Mouse (Mus musculus) kidney, embryonic 14.5 days (tissue): Measurements from ENCODE around the gene Acy3. TPM values are rescaled to one million over a fixed set of nuclear protein-coding genes. Genes with fewer than 3 reads are reported as not detected.

Source experiments
- ATAC-seq: fragments of 200-750 bp; cut with Nextera tagmentation; 2 replicates; pipeline ENCODE4 v1.8.0; 2017; ENCODE audit warnings: moderate number of reproducible peaks, mild to moderate bottlenecking, moderate TSS enrichment, moderate library complexity; ENCODE audit not compliant: low FRiP score, low TSS enrichment
- H3K27ac ChIP-seq: fragments of 300-500 bp; sonication (generic); 2 replicates; pipeline ENCODE4 v1.5.1; 2014; ENCODE audit warnings: low read depth, mild to moderate bottlenecking, low read length, moderate library complexity, mixed read lengths
- H3K27me3 ChIP-seq: fragments of 300-500 bp; sonication (generic); 2 replicates; pipeline ENCODE4 v1.6.1; 2014; ENCODE audit warnings: mild to moderate bottlenecking, low read length; ENCODE audit not compliant: control insufficient read depth, insufficient read depth
- H3K36me3 ChIP-seq: fragments of 300-500 bp; sonication (generic); 2 replicates; pipeline ENCODE4 v1.6.1; 2014; ENCODE audit warnings: low read length, mixed read lengths; ENCODE audit not compliant: control insufficient read depth, insufficient read depth
- H3K4me1 ChIP-seq: fragments of 300-500 bp; sonication (generic); 2 replicates; pipeline ENCODE4 v1.6.1; 2014; ENCODE audit warnings: low read length, mixed read lengths; ENCODE audit not compliant: control insufficient read depth, insufficient read depth
- H3K4me2 ChIP-seq: fragments of 300-500 bp; sonication (generic); replicated peaks from 2 replicates; pipeline ENCODE4 v1.6.1; 2014; ENCODE audit warnings: low read depth, mild to moderate bottlenecking, low read length
- H3K4me3 ChIP-seq: fragments of 300-500 bp; sonication (generic); 2 replicates; pipeline ENCODE4 v1.5.1; 2014; ENCODE audit warnings: mild to moderate bottlenecking, low read length
- H3K9ac ChIP-seq: fragments of 300-500 bp; sonication (generic); 2 replicates; pipeline ENCODE4 v1.6.1; 2014; ENCODE audit warnings: low read depth, mild to moderate bottlenecking, low read length, moderate library complexity
- H3K9me3 ChIP-seq: fragments of 300-500 bp; sonication (generic); 2 replicates; pipeline ENCODE4 v1.6.1; 2016; ENCODE audit warnings: low read length; ENCODE audit not compliant: control insufficient read depth
- WGBS: fragments of 180-500 bp; shearing (Covaris S2); extraction: QIAGEN DNeasy Blood & Tissue Kit; methylation state at CpG from one replicate; pipeline ENCODE4 v1.1.7; 2014; 5-methylcytosine and 5-hydroxymethylcytosine counted together
- polyA plus RNA-seq: library from polyadenylated mRNA; unstranded; fragments of >200 nt; fragmentation: Nextera tagmentation; extraction: Ambion mirVana; gene quantifications from 2 replicates; pipeline ENCODE4 v1.2.1, GENCODE M21; 2014

The Acy3 gene
- polyA plus RNA-seq, 1 experiment from 2014 or later, result 26.3 TPM

GRCm38 (mm10) chr19:3985261-3985681, 1.1 kb upstream of the Acy3 start:
- H3K27ac ChIP-seq, result peak overlapping the region; percentile 85
- no peaks in the 10 kb centered on the region for H3K27me3 ChIP-seq
- 6% methylated on average over 8 of the region's 8 CpGs for WGBS
- H3K36me3 ChIP-seq, result no peaks in the 10 kb centered on the region
- H3K9me3 ChIP-seq, result 0 out of 2 replicates have a peak, but pooled peaks cover 3% of the 10 kb centered on the region
- peak; percentile 80 for ATAC-seq
- H3K4me2 ChIP-seq, result no peak overlapping the region
- no peak overlapping the region for H3K4me3 ChIP-seq
- H3K9ac ChIP-seq, result 0 out of 2 replicates have a peak overlapping the region, but pooled peaks have one; percentile 12
- H3K4me1 ChIP-seq, result peaks cover 34% of the 10 kb centered on the region

GRCm38 (mm10) chr19:3988066-3988465, 1.7 kb downstream of the Acy3 start:
- H3K27ac ChIP-seq, result no peak overlapping the region
- peaks cover 34% of the 10 kb centered on the region for H3K4me1 ChIP-seq
- no peak overlapping the region for H3K4me2 ChIP-seq
- no peak for ATAC-seq
- no peak overlapping the region for H3K4me3 ChIP-seq
- H3K9me3 ChIP-seq, result 0 out of 2 replicates have a peak, but pooled peaks cover 3% of the 10 kb centered on the region
- no peaks in the 10 kb centered on the region for H3K27me3 ChIP-seq
- 92% methylated on average over 14 of the region's 14 CpGs for WGBS
- no peaks in the 10 kb centered on the region for H3K36me3 ChIP-seq
- H3K9ac ChIP-seq, result no peak overlapping the region

- no peaks in the 10 kb centered on the region for H3K27me3 ChIP-seq
- ATAC-seq, result no peak
- H3K4me2 ChIP-seq, result no peak overlapping the region
- H3K4me1 ChIP-seq, result peaks cover 34% of the 10 kb centered on the region
- H3K27ac ChIP-seq, result no peak overlapping the region
- no peaks in the 10 kb centered on the region for H3K36me3 ChIP-seq
- no peak overlapping the region for H3K9ac ChIP-seq
- 0 out of 2 replicates have a peak, but pooled peaks cover 3% of the 10 kb centered on the region for H3K9me3 ChIP-seq
- H3K4me3 ChIP-seq, result no peak overlapping the region
- 91% methylated on average over 4 of the region's 4 CpGs for WGBS
Measured at GRCm38 (mm10) chr19:3988750-3989149, 2.4 kb downstream of the Acy3 start.

GRCm38 (mm10) chr19:3990804-3991203, 4.4 kb downstream of the Acy3 start:
- Histone ChIP-seq H3K9me3 (0 out of 2 replicates have a peak, but pooled peaks cover 3% of the 10 kb centered on the region), H3K9ac (no peak overlapping the region), H3K27me3 (no peaks in the 10 kb centered on the region), H3K27ac (no peak overlapping the region), H3K4me2 (no peak overlapping the region), H3K36me3 (no peaks in the 10 kb centered on the region), H3K4me3 (no peak overlapping the region), H3K4me1 (peaks cover 21% of the 10 kb centered on the region)
- no peak for ATAC-seq
- 15% methylated on average over 6 of the region's 6 CpGs for WGBS

GRCm38 (mm10) chr19:3991562-3991961, 5.2 kb downstream of the Acy3 start:
- H3K4me2 ChIP-seq, result no peak overlapping the region
- no peaks in the 10 kb centered on the region for H3K36me3 ChIP-seq
- no peak overlapping the region for H3K4me3 ChIP-seq
- peaks cover 18% of the 10 kb centered on the region for H3K4me1 ChIP-seq
- no peak overlapping the region for H3K27ac ChIP-seq
- H3K27me3 ChIP-seq, result no peaks in the 10 kb centered on the region
- no peak for ATAC-seq
- no peak overlapping the region for H3K9ac ChIP-seq
- WGBS, result 97% methylated on average over 3 of the region's 3 CpGs
- 0 out of 2 replicates have a peak, but pooled peaks cover 3% of the 10 kb centered on the region for H3K9me3 ChIP-seq

- H3K9me3 ChIP-seq, result 0 out of 2 replicates have a peak, but pooled peaks cover 3% of the 10 kb centered on the region
- no peaks in the 10 kb centered on the region for H3K36me3 ChIP-seq
- 93% methylated on average over 3 of the region's 3 CpGs for WGBS
- no peak overlapping the region for H3K9ac ChIP-seq
- no peak overlapping the region for H3K4me2 ChIP-seq
- ATAC-seq, result no peak
- H3K4me1 ChIP-seq, result peaks cover 18% of the 10 kb centered on the region
- no peak overlapping the region for H3K27ac ChIP-seq
- H3K27me3 ChIP-seq, result no peaks in the 10 kb centered on the region
- no peak overlapping the region for H3K4me3 ChIP-seq
Measured at GRCm38 (mm10) chr19:3991966-3992365, 5.6 kb downstream of the Acy3 start.

- no peak for ATAC-seq
- H3K9me3 ChIP-seq, result 0 out of 2 replicates have a peak, but pooled peaks cover 3% of the 10 kb centered on the region
Measured at GRCm38 (mm10) chr19:3992416-3992815, 6.0 kb downstream of the Acy3 start, which contains the start of gene Tbx10. Gene Tbx10, plus strand, starts transcription at chr19:3992752.

GRCm38 (mm10) chr19:3994932-3995331, 8.6 kb downstream of the Acy3 start:
- Histone ChIP-seq H3K27ac (no peak overlapping the region), H3K9me3 (no peaks in the 10 kb centered on the region), H3K4me2 (no peak overlapping the region), H3K36me3 (no peaks in the 10 kb centered on the region), H3K4me3 (no peak overlapping the region), H3K4me1 (peaks cover 27% of the 10 kb centered on the region), H3K27me3 (no peaks in the 10 kb centered on the region), H3K9ac (no peak overlapping the region)
- 26% methylated on average over 6 of the region's 6 CpGs for WGBS
- no peak for ATAC-seq

More at GRCm38 (mm10) chr19:3992416-3992815, 6.0 kb downstream of the Acy3 start, which contains the start of gene Tbx10:
- no peak within 1 kb of the TSS for H3K9ac ChIP-seq
- H3K4me3 ChIP-seq, result no peak within 1 kb of the TSS
- H3K27me3 ChIP-seq, result no peaks in the 10 kb centered on the region
- no peak within 1 kb of the TSS for H3K4me2 ChIP-seq
- no peak within 1 kb of the TSS for H3K27ac ChIP-seq
- 35% methylated on average over 5 of the region's 5 CpGs for WGBS
- H3K4me1 ChIP-seq, result peaks cover 17% of the 10 kb centered on the region
- no peaks in the 10 kb centered on the region for H3K36me3 ChIP-seq

GRCm38 (mm10) chr19:3995505-3995904, 9.1 kb downstream of the Acy3 start:
- 62% methylated on average over 3 of the region's 3 CpGs for WGBS
- Histone ChIP-seq H3K27ac (no peak overlapping the region), H3K36me3 (no peaks in the 10 kb centered on the region), H3K4me2 (no peak overlapping the region), H3K9me3 (no peaks in the 10 kb centered on the region), H3K4me1 (peaks cover 27% of the 10 kb centered on the region), H3K9ac (no peak overlapping the region), H3K27me3 (no peaks in the 10 kb centered on the region), H3K4me3 (no peak overlapping the region)
- ATAC-seq, result no peak
